Mouse (Mus musculus): ENCODE measurements around the gene Cdx4.

GRCm38 (mm10) chrX:103331125-103331858 lies 10.1 kb downstream of the Cdx4 start:
- TF ChIP-seq CTCF (conservative IDR thresholded peaks at IDR 0.05; ENCODE audit: low read length) (no peak), NANOG (IDR thresholded peaks at IDR 0.05; ENCODE audit: borderline replicate concordance, low read length) (no peak), POU5F1 (IDR thresholded peaks at IDR 0.05; ENCODE audit: borderline replicate concordance, low read length) (no peak)
